Mouse (Mus musculus) 416B (cell line): ENCODE results near the gene Gm15023.
"Not testable (repeated sequence)": the region's sequence is repeated elsewhere in the genome, so short reads cannot be mapped to it uniquely, and the experiment has no call there.

ENCODE experiments used
- DNase-seq: peaks from one replicate; pipeline ENCODE4 v3.0.0; 2011; ENCODE audit warnings: low read depth

Gene Gm15023

DNA sequence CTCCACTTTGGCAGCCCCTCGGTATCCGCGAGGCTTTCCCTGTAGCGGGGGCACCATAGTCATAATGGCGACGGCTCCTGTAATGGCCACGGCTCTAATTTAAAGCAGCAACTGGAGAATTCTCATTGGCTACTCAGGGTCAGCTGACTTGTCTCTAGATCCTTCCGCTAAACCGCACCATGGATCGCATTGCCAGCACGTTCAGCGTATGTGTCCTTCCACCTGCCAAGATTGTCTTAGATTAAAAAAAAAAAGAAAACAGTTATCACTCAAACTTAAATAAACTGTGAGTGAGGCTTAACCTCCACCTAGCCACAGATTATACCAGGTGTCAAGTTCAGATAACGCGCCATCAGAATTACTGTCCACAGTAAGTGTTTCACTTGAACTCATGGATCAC is at the start of gene Gm15023:
Gm15023 (minus strand) TSS at position 101 of the 400 bp plus-strand sequence.
- not testable (repeated sequence) for DNase-seq

DNA sequence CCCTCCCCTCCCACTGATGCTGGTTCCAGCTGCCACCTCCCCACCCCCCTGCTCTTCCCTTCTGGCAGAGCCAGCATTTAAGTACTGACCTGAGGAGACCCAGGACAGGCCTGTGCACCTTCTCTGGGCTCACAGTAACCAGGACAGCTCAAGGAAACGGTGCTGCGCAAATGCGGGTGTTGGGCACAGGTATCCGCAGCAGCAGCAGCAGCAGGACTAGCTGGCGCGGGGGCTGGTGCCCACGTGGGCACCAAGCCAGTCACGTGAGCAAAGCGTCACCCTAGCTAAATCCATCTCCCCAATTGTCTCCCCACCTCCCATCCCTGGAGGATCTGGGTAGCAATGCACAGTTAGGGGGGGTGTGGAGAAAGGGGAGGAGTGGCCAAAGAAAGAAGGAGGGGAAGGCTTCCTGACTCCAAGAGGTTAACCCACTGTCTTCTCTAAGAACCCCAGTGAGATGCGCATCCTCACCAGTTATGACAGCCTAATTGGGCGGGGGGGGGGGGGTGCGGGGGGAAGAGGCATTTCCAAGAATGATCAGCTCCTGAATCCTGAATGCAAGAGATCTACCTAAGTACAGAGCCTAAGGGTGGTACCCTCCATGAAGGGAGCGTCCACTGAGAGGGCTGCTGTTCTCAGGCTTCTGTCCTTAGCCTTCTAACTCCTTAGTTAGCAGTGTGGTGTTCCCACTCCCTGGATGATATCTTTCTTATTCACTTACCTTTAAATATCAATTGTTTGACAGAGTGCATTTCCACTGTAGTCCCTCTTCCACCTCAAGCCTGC is 33.2 kb upstream of the Gm15023 start, which contains the start of gene Tceal6:
Tceal6 (minus strand) TSS at position 252 of the 786 bp plus-strand sequence.
- no peak for DNase-seq

- not testable (repeated sequence) for DNase-seq
These were observed 32.5 kb upstream of the Gm15023 start for GRCm38 (mm10) chrX:135209773-135210435.

- not testable (repeated sequence) for DNase-seq
These were observed 12.5 kb upstream of the Gm15023 start for GRCm38 (mm10) chrX:135189924-135190323.

- not testable (repeated sequence) for DNase-seq
These were observed 11.2 kb upstream of the Gm15023 start for GRCm38 (mm10) chrX:135188661-135189060.
